Mouse (Mus musculus) MEL (cell line): ENCODE measurements around the gene Fut2.

ENCODE experiments used
- CHD1 ChIP-seq: IDR thresholded peaks from 2 replicates; pipeline ENCODE4 v1.6.1; 2012; ENCODE audit warnings: low read depth, mild to moderate bottlenecking, inconsistent platforms, low read length, improper control_type of control experiment
- CTCF ChIP-seq, 3 experiments: IDR thresholded peaks in 2 of 3; conservative IDR thresholded peaks in 1 of 3; 2 replicates each; pipeline ENCODE4 v1.5.1; 2011 to 2012; ENCODE audit warnings: low read length in 3 of 3, low read depth in 2 of 3, mild to moderate bottlenecking in 2 of 3, improper control_type of control experiment in 1 of 3, inconsistent platforms in 1 of 3, mixed read lengths in 1 of 3, moderate library complexity in 1 of 3; ENCODE audit not compliant: control insufficient read depth in 1 of 3, insufficient read depth in 1 of 3, poor library complexity in 1 of 3, severe bottlenecking in 1 of 3
- EP300 ChIP-seq, 2 experiments: IDR thresholded peaks; 2 replicates each; pipeline ENCODE4 v1.6.1; 2011; ENCODE audit warnings: improper control_type of control experiment in 2 of 2, low read length in 2 of 2, low read depth in 1 of 2, mild to moderate bottlenecking in 1 of 2
- MAZ ChIP-seq: IDR thresholded peaks from 2 replicates; pipeline ENCODE4 v1.6.1; 2012; ENCODE audit warnings: low read depth, mild to moderate bottlenecking, inconsistent platforms, low read length, improper control_type of control experiment
- SMC3 ChIP-seq: IDR thresholded peaks from 2 replicates; pipeline ENCODE4 v1.6.1; 2011; ENCODE audit warnings: low read depth, low read length, improper control_type of control experiment

DNA sequence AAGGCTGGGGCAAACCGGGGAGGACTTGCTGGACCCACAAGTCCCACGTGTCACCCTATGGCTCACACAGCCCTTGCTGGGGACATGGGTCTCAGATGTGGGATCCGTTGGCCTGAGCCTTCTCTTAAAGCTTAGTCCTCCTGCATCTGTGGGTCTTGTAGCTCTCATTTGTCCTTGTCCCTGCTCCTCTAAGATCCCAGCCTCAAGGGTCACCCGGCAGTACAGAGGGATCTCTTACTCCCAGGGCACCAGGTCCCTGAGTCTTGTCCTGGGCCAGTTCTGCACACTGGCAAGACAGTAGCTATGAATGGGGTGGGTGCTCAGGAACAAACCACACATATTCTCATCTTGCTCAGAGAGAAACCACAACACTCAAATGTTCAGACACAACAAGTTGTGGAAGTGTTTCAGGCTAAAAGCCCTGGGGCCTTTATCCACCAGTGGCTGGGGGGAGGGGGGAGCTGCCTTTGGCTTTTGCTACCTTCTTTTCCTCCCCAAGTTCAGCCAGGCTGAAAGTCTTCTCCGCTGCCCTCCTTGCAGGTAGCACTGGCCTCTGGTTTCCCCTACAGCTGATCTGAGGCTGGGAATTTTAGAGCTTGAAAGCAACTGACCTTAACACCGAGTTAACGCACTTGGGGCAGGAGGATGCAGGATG lies 17.3 kb upstream of the Fut2 start, which contains the start of gene Ntn5:
- no peak for TF ChIP-seq CHD1
- no peak for TF ChIP-seq MAZ
- TF ChIP-seq CTCF (IDR thresholded peaks at IDR 0.05 in 2 of 3, conservative IDR thresholded peaks at IDR 0.05 in 1 of 3; ENCODE audit: control insufficient read depth in 1 of 3, insufficient read depth in 1 of 3, low read depth in 2 of 3, low read length in 3 of 3, poor library complexity in 1 of 3, severe bottlenecking in 1 of 3) = no peak
- no peak for TF ChIP-seq SMC3
- TF ChIP-seq EP300 (IDR thresholded peaks at IDR 0.05; ENCODE audit: low read depth in 1 of 2, low read length in 2 of 2) = no peak
